Mouse (Mus musculus) heart, adult 11 months (tissue): ENCODE results near the gene Hspb1.

Experiments used
- DNase-seq: peaks from one replicate; pipeline ENCODE4 v3.0.0; 2022

The Hspb1 gene

DNA sequence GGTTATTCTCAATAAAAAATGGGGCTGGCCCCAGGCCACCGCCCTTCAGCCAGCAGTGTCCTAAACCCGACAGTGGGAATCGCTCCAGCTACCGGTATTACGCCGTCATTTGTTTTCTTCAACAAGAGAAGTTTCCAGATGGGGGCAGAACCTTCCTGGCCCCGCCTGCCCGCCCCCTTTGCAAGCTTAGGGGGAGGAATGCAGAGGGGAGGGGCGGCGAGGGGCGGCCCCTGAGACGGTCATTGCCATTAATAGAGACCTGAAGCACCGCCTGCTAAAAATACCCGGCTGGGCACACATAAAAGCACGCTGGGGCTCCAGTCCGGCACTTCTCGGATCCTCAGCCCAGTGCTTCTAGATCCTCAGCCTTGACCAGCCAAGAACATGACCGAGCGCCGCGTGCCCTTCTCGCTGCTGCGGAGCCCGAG, at the start of gene Hspb1:
Hspb1 (plus strand) TSS at position 245 of the 428 bp plus-strand sequence.
- DNase-seq = peak; percentile 100

GRCm38 (mm10) chr5:135841651-135842050, 46.1 kb upstream of the Hspb1 start:
- DNase-seq = no peak

DNA sequence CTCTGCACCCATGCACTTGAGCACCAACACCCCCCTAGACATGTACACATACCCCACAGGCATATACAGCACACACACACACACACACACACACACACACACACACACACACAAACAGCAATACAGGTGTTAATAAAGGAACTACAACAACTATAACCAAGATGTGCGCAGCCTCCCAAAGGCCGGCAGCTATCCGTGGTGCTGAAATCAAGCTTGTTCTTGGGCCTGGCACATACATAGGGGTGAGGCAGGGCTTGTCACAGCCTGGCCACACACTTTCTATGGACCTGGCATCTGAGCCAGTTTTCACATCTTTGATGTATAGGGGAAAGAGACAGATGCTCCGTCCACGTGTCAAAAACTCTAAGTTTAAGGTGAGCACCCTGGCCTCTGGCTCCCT, 44.3 kb upstream of the Hspb1 start:
- DNase-seq = no peak

DNA sequence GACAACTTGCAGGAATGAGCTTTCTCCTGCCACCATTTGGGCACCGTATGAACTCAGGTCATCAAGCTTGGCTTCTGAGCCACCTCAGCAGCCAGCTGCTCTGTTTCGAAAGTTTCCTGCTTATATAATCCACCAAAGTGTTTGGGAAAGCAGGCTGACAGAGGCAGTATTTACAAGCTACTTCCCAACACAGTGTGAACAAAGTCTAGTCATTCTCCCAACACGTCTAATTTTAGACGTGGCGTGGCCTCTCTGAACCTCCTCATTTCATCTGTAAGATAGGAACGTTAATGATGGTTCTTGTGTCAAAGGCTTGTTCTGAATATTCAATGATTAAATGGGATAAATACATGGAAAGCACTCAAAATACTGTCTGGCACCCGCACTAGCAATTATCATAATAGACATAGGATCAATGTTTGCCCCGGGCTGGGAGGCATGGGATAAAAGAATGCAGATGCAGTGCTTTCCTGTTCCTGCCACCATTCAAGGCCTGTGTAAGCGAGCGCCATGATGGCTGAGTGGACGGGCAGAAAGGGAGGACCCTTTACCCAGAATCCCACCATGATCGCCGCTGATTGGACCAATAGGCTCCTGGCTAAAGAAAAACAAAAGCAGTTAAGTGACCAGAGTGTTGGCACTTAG, 41.9 kb upstream of the Hspb1 start:
- DNase-seq = no peak

GRCm38 (mm10) chr5:135847460-135847859, 40.3 kb upstream of the Hspb1 start:
- DNase-seq = no peak

DNA sequence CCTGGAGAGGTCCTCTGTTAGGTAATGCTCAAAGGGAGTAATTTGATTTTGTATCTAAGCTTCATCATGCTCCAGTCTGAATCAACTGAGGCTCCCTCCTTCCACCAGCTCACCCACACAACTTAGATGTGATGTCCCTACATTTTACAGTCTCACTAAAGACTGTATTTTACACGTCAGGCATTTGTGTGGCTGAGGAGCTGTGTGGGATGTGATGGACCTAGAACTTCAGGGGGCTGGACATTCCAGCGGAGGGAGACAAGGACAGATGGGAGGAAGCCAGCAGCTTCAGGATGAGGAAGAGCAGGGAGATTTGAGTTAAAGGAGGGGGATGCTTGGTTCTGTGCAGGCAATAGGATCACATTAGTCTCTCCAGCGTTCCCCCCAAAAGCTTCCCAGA, 39.8 kb upstream of the Hspb1 start:
- no peak for DNase-seq

DNA sequence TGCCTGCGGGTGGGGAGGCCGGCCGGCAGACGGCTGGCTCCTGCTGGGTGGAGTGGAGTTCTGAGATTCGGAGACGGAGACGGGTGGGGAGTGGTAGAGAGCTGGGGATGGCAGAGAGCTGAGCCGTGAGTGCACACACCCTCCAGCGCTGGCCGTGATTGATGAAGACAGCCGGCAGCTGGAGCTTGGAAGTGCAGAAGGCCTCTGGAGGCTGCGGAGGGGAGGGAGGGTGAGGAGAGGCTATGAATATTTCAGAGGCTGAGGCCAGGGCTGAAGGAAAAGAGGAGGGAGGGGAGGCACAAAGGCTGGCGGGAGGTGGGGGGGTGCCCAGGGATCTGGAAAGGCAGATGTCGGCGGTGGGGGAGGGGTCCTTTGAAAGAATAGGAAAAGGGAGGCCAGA, 36.7 kb upstream of the Hspb1 start:
- no peak for DNase-seq

- DNase-seq = no peak
These were observed 36.2 kb upstream of the Hspb1 start for GRCm38 (mm10) chr5:135851481-135851880.

DNA sequence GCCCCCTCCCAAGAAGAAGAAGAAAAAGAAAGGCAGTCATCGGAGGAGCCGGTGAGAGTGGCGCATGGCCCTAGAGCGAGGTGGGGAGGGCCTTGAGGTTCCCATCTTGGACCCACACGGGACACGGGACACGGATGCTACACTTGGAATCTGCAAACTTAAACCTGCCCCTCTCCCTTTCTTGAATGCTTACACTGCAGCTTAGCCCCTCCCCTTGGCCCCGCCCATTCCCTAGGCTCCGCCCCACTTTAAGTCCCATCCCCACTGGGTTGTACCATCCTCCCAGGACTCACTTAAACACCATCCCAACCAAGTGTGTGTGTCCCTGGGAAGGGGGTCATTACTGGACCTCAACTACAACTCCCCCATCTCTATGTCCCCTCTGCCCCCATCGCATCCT, 35.3 kb upstream of the Hspb1 start:
- DNase-seq = no peak

GRCm38 (mm10) chr5:135853731-135854130, 34.0 kb upstream of the Hspb1 start:
- no peak for DNase-seq

DNA sequence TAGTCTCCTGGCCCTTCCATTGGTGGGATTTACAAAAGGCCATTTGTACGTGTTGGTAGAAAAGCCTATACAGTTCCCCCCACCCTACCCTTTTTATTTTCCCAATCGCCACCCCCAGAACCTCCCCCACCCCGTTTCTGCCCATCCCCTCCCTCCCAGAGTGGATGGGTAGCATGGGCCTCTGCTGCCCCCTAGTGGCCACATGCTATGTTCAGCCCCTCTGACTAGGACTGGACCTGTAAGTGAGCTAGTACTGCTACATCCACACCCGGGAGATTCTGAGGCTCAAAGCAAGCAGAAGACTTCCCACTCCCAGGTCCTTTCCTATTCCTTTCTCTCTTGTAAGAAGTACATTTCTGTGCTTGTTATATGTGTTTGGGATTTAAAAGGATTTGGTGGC, 32.6 kb upstream of the Hspb1 start:
- DNase-seq = peak; percentile 93

DNA sequence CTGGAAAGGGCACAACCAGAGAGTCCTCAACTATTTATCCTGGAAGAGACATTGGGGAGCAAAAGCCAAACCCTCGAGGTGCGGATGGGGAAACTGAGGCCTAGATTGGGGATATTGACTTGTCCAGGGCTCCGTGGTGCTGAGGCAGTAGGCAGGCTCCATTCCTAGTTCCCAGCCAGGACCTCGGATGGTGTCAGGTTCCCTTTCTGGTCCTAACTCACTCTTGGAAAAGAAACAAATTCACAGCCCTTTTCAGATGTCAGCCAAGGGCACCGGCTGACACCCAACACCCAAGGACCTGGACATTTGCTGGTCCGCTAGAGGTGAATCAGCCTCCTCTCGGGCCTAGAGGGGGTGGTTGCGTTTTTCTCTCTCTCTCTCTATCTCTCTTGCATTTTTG, 21.1 kb upstream of the Hspb1 start:
- no peak for DNase-seq

DNA sequence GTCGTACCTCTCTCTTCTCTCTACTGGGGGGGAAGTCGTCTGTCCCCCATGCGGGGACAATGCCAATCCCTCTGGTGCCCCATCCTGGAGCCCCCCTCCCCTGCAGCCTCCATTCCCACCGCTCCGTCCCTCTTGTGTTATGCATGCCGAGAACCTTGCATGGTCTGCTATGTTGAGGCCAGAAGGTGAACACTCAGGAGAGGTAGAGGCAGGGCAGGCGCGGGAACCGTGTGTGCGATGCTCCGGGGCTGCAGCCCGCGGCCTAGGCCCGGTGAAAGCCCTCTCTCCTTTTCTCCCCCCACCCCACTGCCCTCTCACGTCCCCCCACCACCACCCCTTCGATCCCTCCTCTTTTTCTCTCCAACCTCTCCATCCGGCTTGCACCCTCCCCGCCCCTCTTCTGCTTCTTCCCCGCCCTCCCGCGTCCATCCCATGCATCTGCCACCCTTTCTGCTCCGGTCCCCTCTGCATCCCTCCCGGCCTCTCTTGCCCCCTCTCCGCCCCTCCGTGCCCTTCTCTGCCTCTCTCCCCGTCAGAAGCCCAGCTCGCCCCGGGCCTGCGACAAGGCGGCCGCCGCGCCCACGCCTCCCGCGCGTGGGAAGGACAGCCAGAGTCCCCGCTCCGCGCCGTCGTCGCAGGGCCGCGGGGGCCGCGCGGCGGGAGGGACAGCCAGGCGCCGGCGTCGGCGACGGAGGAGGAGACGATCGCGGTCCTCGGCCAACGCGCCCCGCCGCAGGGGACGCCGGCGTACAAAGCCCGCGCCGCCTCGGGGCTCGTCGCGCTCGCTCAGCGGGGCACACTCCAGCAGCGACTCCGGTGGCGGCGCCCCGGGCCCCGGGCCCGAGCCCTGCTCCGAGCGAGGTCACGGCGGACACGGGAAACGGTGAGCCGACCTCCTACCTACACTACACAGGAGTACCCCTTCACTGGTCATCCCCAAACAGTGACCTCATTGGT, 19.8 kb upstream of the Hspb1 start:
- peak; percentile 86 for DNase-seq

- peak; percentile 87 for DNase-seq
These were observed 19.1 kb upstream of the Hspb1 start for GRCm38 (mm10) chr5:135868653-135869052.

GRCm38 (mm10) chr5:135869661-135870423, 17.9 kb upstream of the Hspb1 start:
- DNase-seq = peak; percentile 90

- no peak for DNase-seq
These were observed 17.2 kb upstream of the Hspb1 start for GRCm38 (mm10) chr5:135870505-135870904.

DNA sequence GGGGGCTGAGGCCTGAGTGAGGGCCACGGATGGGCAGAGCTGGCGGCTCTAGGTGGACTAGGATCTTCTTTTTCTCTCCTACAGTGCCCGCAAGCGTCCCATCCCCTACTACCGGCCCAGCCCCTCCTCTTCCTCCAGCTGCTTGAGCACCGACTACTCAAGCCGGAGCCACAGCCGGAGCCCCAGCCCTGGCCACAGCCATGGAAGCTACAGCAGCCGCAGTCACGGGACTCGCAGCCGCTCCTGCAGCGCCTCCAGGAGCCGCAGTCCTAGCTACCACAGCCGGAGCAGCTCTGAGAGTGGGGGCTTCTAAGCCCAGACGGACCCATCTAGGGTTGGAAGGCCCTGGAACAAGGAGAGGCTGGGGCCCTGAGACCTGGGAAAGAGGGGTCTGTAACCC, 14.7 kb upstream of the Hspb1 start:
- peak; percentile 85 for DNase-seq

GRCm38 (mm10) chr5:135873753-135874152, 14.0 kb upstream of the Hspb1 start:
- peak; percentile 70 for DNase-seq

DNA sequence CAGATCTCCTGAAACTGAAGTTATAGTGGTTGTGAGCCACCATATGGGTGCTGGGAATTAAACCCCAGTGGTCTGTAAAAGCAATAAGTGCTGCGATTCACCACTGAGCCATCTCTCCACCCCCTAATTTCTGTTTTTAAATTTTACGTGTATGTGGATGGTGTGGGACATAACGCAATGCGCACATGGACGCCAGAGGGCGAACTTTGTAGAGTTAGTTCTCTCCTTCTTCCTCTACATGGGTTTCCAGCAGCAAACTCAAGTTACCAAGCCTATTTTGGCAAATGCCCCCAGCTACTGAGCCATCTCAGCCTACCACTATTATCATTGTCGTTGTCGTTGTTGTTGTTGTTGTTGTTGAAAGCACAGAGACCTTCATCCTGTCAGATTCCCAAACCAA, 10.5 kb upstream of the Hspb1 start:
- peak; percentile 96 for DNase-seq

DNA sequence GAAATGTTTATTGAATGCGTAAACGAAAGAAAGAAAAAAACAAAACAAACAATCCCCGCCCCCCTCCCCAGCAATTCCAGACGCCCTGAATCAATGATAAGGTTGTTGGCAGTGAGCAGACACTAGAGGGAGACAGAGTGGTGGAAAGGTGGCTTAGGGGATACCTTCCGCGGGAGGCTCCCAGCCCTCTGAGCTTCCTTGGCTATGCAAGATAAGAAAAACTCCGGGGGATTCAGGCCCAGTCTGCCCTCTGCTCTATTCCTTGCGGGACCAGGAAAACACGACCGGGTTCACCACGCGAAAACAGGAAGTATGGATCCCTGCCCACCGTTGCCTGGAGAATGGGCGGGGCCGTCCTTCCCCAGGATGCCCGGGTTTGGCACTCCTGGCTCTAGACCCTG, 9.9 kb upstream of the Hspb1 start:
- peak; percentile 99 for DNase-seq

GRCm38 (mm10) chr5:135879449-135880158, 8.1 kb upstream of the Hspb1 start:
- peak; percentile 99 for DNase-seq

DNA sequence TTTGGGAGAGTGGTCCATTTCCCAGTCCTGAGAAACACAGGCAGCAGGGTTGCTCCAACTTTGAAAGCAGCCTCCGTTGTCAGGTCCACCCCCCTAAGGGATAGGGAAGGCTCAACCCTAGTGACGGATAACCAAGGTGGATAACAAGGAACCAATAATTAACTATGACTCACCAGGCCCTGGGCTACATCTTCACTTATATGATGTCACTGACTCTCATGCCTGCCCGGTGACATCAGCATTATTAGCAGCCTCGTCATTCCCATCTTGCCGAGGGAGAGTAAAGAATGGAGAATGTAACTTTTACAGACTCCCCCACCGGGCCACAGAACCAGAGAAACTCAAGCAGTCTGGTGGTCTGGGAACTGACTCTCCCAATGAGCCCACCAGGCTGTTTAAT, 3.1 kb upstream of the Hspb1 start:
- DNase-seq = no peak
